Mouse (Mus musculus) left cerebral cortex, postnatal 14 days (tissue): ENCODE results near the gene Aplp2. TPM values are rescaled to one million over a fixed set of nuclear protein-coding genes. Genes with fewer than 3 reads are reported as not detected.
"Not testable (repeated sequence)": the region's sequence is repeated elsewhere in the genome, so short reads cannot be mapped to it uniquely, and the experiment has no call there.

Experiments used
- DNase-seq, 2 experiments: peaks; one replicate each; pipeline ENCODE4 v3.0.0; 2021 to 2022; ENCODE audit warnings: low spot score in 2 of 2, mixed read lengths in 1 of 2
- intact Hi-C: fragments of 180-260 bp; cut with DNase I; formaldehyde crosslinking; loops from one replicate; pipeline ENCODE4 v1.15.1; 2025
- total RNA-seq, 2 experiments: library from RNA; stranded (reverse); gene quantifications; 2 replicates each; pipeline ENCODE4 v1.2.3; 2021

Aplp2 gene
- total RNA-seq, 2 experiments from 2014 or later, result 496 to 530 TPM

DNA sequence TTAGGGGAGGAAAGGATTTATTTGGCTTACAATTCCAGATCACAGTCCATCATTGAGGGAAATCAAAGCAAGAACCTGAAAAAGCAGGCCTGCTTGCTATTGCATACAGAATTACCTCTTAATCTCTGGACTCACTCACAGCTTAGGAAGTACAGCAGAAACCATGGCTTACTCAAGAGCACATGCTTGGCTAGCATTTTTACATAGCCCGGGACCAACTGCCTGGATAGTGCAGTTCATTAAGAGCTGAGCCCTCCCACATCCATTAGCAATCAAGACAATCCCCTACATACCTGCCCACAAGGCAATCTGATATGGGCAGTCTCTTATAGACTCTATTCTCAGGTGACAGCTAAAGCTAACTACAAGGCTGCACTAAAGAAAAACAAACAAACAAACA, 16.0 kb downstream of the Aplp2 start:
- DNase-seq, result no peak

DNA sequence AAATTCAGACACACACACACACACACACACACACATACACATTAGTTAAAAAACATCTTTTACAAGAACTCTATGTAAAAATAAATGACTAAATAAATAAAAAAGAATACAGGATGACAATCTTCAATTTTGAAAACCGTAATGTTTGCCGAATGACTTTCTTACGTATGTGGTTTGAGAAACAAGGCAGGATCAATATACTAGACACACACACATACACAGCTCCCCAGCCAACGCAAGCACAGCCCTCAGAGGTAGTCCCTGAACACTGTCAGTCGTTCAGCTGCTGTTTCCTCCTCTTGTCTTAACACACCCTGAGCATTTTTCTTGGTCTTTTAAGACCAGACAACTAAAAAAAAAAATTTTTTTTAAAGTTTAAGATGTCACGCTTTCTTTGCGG, 19.2 kb downstream of the Aplp2 start:
- intact Hi-C loops, result no loop called here
- DNase-seq, result no peak

More for the DNA sequence above, 16.0 kb downstream of the Aplp2 start:
- intact Hi-C loops, result no loop called here

DNA sequence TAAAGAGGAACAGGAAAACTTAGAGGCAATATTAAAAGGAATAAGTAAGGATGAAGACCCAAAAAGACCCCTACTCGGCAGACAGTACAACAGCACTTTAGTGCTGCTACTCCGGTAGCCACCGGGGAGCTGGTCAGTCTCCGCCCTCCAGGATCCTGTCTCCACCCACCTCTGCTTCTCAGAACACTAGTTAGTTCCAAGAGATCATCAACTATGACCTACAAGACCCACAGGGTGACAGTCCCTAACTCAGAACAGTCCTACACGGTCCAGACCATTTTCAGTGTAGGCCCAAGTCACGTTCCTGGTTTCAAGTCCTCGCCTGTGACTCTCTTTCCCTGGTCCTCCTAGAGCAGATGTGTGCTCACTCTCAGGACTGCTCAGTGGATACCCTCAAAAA, 20.1 kb downstream of the Aplp2 start:
- intact Hi-C loops, result no loop called here
- no peak for DNase-seq

GRCm38 (mm10) chr9:31189194-31189593, 22.4 kb downstream of the Aplp2 start:
- no peak for DNase-seq
- intact Hi-C loops, result no loop called here

GRCm38 (mm10) chr9:31184439-31184838, 27.2 kb downstream of the Aplp2 start:
- intact Hi-C loops, result no loop called here
- no peak for DNase-seq

GRCm38 (mm10) chr9:31183061-31183460, 28.6 kb downstream of the Aplp2 start:
- intact Hi-C loops, result no loop called here
- DNase-seq, result no peak

DNA sequence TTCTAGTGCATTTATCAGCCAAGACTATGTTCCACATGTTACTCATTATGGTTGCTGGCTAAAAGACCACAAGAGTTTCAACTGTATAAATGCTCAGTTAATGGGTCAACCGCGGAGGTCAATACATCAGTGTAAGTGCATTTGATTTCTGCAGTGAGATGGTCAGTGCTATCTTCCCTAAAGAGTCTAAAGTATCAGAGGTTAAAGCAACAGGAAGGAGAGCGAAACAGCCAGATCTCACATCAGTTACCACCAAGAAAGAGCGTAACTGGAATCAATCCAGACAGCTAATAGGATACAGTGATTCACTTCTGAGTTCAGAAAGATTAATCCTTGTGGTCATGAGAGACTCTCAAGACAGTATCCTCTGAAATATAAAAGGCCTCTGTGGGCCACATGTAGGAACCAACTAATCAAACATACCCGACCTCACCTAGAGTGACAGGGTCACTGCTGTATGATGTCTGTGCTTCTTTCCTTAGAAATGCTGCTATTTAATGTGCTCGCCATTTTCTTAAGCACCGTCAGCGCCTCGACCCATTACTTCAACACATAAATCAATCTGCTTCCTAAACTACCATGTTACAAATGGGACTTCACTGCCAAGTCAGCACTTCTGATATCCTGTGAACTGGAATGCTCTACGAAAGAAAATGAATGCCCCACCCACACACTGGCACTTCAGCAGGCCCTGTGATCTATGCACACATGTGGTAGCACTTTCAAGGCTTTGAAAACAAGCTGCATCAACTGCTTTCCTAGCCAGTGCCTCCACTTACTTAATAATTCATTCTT, 30.1 kb downstream of the Aplp2 start:
- DNase-seq, result no peak
- intact Hi-C loops, result no loop called here

- DNase-seq, result peak in 1 of 2 experiments; percentile 31
- intact Hi-C loops, result no loop called here
These were observed 33.9 kb downstream of the Aplp2 start for GRCm38 (mm10) chr9:31177692-31178091.

GRCm38 (mm10) chr9:31176379-31177130, 35.1 kb downstream of the Aplp2 start:
- peak; percentile 76 to 91 for DNase-seq
- intact Hi-C loops, result no loop called here

GRCm38 (mm10) chr9:31175978-31176377, 35.6 kb downstream of the Aplp2 start:
- DNase-seq, result peak in 1 of 2 experiments; percentile 53
- intact Hi-C loops, result no loop called here

- intact Hi-C loops, result no loop called here
- no peak for DNase-seq
These were observed 36.3 kb downstream of the Aplp2 start for GRCm38 (mm10) chr9:31175346-31175745.

- intact Hi-C loops, result loop anchor here (5.0 kb wide), 1 partner anchor 34 kb away; no protein-coding TSS in a partner anchor
- no peak for DNase-seq
These were observed 43.1 kb downstream of the Aplp2 start for GRCm38 (mm10) chr9:31168356-31169093.

DNA sequence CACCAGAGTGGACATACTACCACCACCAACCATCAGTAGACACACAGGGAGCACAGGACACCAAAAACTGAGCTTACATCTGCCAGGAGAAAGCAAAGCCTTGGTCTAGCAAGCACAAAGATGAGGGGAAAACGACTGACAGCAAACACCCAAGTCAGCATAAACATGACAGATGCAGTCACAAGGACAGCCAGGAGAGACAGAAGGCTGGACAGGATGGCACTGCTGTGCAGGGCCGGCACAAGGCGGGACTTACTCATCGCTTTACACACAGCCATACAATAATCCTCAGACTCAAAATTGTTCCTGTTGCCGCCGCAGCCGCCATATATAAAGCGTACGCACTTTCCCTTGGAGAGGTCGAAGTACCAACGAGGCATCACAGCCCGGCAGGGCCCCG, 44.3 kb downstream of the Aplp2 start:
- DNase-seq, result no peak
- intact Hi-C loops, result loop anchor here (5.0 kb wide), 1 partner anchor 35 kb away; no protein-coding TSS in a partner anchor

DNA sequence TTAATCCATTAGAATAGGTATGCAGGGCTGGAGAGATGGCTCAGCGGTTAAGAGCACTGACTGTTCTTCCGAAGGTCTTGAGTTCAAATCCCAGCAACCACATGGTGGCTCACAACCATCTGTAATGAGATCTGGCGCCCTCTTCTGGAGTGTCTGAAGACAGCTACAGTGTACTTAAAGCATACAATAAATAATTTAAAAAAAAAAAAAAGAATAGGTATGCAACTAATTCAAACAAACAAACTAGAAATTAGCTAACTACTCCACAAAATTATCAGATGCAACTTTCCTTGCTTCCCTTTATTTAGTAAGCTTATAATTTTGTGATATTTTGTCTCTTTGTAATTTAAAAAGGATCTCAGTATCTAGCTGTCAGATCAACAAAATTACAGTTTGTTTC, 46.1 kb downstream of the Aplp2 start:
- intact Hi-C loops, result loop anchor here (5.0 kb wide), 1 partner anchor 37 kb away; no protein-coding TSS in a partner anchor
- DNase-seq, result not testable (repeated sequence)

- intact Hi-C loops, result loop anchor here (5.0 kb wide), 1 partner anchor 119 kb away; the partner anchor contains the start of gene Prdm10
- no peak for DNase-seq
These were observed 48.3 kb downstream of the Aplp2 start for GRCm38 (mm10) chr9:31163327-31163726.

DNA sequence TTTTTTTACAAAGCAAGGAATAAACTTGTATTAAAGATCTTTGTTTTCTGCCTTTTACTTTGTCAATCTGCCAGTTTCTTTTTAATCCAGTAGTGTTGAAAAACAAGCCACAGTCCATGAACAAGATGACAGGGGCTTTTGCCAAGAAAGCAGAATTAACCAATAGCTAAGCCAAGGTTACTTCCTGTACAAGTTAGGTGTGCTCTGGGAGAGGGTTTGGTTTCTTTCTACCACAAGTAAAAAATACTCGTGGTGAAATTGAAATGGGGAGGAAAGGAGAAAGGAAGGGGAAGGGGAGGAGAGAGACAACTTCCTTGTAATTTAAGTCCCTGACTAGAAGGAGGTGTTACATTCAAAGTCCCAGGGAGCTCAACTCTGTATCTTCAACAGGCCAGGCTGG, 48.7 kb downstream of the Aplp2 start:
- intact Hi-C loops, result loop anchor here (5.0 kb wide), 1 partner anchor 119 kb away; the partner anchor contains the start of gene Prdm10
- DNase-seq, result no peak

- intact Hi-C loops, result loop anchor here (5.0 kb wide), 1 partner anchor 122 kb away; the partner anchor contains the start of gene Prdm10
- DNase-seq, result peak in 1 of 2 experiments; percentile 22
These were observed 51.7 kb downstream of the Aplp2 start for GRCm38 (mm10) chr9:31159910-31160309.

- intact Hi-C loops, result no loop called here
- no peak for DNase-seq
These were observed 55.0 kb downstream of the Aplp2 start for GRCm38 (mm10) chr9:31156594-31156993.

GRCm38 (mm10) chr9:31151050-31151449, 60.6 kb downstream of the Aplp2 start:
- peak in 1 of 2 experiments; percentile 33 for DNase-seq
- intact Hi-C loops, result loop anchor here (2.0 to 5.0 kb wide), 2 partner anchors 198 to 251 kb away; no protein-coding TSS in a partner anchor
